Mouse (Mus musculus) embryonic fibroblast, embryonic 13.5 days (primary cell): ENCODE results near the gene Rybp.

ENCODE experiments used
- CTCF ChIP-seq: IDR thresholded peaks from 2 replicates; pipeline ENCODE4 v1.5.1; 2011; ENCODE audit warnings: mild to moderate bottlenecking, control low read depth, low read length, moderate library complexity, borderline replicate concordance; ENCODE audit not compliant: insufficient read depth
- POLR2A ChIP-seq: IDR thresholded peaks from 2 replicates; pipeline ENCODE4 v1.6.1; 2011; ENCODE audit warnings: low read depth, mild to moderate bottlenecking, control low read depth, low read length, moderate library complexity

GRCm38 (mm10) chr6:100204436-100204835 is 82.8 kb downstream of the Rybp start:
- TF ChIP-seq CTCF (no peak), POLR2A (no peak)
